Mouse (Mus musculus) small intestine, adult 2 months (tissue): ENCODE results near the gene Mpped2.

ENCODE experiments used
- CTCF ChIP-seq: fragments of 200-500 bp; IDR thresholded peaks from 2 replicates; pipeline ENCODE4 v1.5.1; 2012; ENCODE audit warnings: low read depth, mild to moderate bottlenecking, control low read depth, inconsistent platforms, low read length, moderate library complexity, mixed read lengths; ENCODE audit not compliant: insufficient replicate concordance, insufficient read length; ENCODE audit errors: extremely low read depth
- POLR2A ChIP-seq: fragments of 200-500 bp; IDR thresholded peaks from 2 replicates; pipeline ENCODE4 v1.6.1; 2012; ENCODE audit warnings: low read depth, mild to moderate bottlenecking, control low read depth, inconsistent platforms, low read length, moderate library complexity

DNA sequence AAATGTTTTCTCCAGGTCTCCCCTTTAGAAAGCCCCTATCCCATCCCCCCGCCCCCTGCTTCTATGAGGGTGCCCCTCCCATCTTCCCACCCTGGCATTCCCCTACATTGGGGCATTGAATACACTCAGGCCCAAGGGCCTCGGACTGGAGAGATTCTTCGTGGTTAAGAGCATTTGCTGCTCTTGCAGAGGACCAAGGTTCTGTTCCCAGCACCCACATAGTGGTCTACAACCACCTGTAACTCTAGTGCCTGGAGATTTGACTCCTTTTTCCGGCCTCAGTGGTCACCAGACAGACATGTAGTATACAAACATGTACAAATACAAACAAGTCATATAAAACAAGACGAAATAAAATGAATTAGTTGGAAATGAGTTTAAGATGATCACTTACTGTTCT, 45.9 kb downstream of the Mpped2 start:
- no peak for TF ChIP-seq CTCF
- TF ChIP-seq POLR2A: no peak
